Mouse (Mus musculus) c-Kit-positive CD71-negative TER-119-negative erythroid progenitor cells, embryonic 14.5 days (primary cell): ENCODE data around the gene Epdr1.
"Not testable (repeated sequence)": the region's sequence is repeated elsewhere in the genome, so short reads cannot be mapped to it uniquely, and the experiment has no call there.

Source experiments
- DNase-seq: peaks from one replicate; pipeline ENCODE4 v3.0.0-alpha.2; 2013; ENCODE audit warnings: low read depth

The Epdr1 gene

DNA sequence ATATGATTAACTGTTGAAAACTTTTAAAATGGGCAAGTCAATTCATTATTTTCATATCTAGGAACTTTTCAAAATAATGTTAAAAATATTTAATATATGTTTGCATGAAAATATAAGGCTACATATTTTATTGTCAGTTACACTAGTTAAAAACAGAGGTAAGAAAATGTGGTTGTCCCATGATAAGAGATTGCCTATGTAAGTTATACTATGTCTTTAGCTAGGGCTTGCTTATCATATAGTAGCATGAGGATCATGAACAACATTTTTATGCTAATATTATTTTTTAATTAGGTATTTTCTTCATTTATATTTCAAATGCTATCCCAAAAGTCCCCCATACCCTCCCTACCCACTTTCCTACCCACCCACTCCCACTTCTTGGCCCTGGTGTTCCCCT is 14.8 kb downstream of the Epdr1 start:
- no peak for DNase-seq

DNA sequence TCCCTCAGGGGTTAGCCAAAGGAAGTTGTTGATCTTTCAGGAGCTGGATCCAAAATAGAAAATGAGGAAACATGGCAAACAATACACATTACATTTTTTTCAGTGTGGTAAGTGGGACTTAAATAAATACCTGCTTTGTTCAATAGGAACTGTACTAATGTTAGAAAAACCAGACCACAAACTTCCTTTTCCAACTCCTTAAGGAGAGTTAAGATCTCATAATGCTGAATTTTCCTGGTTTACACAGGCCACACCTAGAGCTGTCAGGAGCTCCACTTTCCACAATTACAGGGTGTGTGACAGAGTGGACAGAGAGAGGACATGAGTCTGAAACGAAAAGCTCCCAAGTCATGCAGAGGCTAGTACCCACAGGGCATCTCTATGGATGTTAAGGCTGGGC is 16.0 kb downstream of the Epdr1 start:
- no peak for DNase-seq

DNA sequence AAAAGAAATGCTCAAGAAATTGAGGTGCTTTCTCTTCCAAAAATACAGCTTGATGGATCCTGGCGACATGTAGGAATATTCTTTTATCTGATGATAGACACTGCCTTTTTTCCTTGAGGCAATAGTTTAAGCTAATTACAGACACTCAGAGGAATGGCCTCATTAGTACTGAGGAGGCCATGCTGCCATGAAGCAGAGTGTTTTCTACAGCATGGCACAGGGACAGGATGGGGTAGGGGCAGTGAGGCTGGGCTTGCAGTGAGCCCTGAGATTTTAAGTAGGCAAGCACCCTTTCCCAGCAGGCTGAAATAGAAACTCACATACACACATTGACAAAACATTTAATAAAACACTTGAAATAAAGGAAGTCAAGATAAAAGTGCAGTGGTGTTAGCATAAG is 17.2 kb downstream of the Epdr1 start:
- no peak for DNase-seq

DNA sequence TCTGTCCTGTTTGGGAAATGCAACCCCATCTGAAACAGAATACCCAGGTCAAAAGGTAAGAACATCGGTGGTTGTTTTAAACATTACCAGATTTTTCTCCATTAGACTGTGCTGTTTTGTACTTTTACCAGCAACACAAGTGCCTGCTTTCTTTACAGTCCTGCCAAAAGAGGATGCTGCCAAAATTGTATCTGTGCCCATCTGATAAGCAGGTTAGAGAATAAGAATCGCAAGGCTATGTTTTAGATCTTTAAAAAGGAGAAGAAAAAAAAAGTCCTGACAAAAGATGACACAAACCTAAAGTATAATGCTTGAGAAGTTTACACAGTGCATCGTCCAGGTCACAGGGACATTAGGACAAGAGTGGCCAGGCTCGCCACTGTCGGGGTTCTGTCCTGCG is 20.5 kb downstream of the Epdr1 start:
- no peak for DNase-seq

DNA sequence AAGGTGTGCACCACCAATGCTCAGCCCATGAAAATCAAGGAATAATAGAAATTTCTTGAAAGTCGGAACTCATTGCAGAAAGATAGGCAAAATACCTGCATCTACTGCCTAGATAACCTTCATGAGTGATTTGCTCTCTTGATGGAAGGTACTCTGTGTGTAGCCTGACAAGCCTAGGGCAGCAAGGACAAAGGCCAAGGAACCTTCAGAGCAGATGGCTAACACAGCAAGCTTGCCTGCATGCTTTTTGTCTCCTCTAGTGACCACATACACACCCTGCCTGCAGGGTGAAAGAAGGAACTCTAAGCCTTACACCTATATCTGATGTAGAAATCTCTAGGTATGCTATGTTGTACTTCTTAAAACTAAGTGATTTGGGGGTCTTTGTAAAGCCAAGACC is 24.6 kb downstream of the Epdr1 start:
- no peak for DNase-seq

DNA sequence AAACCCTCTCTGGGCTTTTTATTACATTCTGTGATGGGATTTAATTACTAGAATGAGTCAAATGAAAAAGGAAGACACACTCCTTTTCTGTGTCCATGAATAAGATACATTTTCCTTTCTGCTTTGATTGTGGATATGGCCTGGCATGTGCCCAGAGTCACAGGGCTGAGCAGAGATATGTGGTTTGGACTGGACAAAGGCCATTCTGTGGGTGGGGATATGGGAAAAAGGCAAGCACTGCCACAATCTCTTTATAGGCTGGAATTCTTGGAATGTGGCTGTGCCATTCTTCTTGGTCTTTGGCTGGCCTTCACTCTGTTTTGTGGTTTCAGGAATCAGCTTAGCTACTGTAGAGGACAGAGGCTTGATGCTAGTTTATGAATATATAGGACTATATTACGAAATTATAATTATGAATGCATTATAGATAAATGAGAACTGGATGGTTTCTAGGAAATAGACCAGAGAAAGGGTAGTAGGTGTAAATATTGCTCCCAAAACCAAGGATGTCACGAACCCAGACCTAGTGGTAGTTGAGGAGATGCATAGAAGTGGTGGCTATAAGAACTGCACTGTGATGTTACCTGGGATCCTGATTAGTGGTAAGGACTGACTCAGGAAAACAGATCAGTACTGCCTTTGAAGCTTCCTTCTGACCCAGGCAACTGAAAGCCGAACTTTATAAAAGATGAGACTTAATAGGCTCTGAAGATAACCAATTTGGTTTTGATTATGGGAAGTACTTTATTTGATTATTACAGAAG is 28.5 kb downstream of the Epdr1 start:
- DNase-seq = no peak

DNA sequence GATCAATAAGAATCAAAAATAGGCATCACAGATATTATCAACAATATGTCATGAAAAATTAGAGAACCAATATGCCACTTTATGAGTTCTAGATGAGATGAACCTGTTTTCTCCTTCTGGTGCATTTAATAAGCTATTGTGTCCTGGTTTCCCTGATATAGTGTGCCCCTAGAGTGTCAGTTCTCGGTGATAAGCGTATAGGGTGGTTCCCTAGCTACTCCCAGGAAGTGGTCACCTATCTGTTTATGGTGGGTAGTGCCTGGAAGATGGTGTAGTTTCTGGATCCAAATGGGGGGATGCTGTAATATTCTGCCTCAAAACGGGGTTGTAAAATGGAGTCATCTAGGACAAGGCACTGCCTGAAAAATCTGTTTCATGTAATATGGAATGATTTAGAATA is 43.8 kb downstream of the Epdr1 start:
- DNase-seq = no peak

DNA sequence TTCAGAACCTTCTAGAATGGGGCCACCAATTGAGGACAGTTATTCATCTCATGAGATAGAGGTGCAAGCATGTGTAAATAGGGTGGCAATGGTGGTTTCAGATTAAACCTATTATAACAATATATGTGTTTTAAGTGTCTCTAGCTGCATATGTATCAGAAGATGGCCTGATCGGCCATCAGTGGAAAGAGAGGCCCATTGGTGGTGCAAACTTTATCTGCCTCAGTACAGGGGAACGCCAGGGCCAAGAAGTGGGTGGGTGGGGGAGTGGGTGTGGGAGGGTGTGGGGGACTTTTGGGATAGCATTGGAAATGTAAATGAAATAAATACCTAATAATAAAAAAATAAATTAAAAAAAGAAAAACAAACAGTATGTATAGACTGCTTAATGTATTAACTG is 45.0 kb downstream of the Epdr1 start:
- not testable (repeated sequence) for DNase-seq

DNA sequence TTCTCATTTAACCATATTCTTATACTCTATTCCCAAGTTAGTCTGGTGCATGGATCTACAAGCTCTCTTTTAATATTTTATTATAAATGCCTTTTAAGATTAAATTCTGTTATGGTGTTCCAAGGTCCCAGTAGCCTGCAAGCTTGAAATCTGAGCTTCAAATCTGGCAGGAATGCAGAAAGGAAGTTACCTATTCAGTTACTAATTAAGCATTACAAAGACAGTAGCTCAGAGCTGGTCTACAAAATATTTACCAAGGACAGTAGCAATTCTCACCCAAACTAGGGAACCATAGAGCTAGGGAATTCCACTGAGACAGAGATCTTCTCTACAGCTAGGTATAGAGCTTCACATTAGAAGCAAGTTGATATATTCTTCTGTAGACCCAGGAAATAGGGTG is 49.6 kb downstream of the Epdr1 start:
- DNase-seq = not testable (repeated sequence)

DNA sequence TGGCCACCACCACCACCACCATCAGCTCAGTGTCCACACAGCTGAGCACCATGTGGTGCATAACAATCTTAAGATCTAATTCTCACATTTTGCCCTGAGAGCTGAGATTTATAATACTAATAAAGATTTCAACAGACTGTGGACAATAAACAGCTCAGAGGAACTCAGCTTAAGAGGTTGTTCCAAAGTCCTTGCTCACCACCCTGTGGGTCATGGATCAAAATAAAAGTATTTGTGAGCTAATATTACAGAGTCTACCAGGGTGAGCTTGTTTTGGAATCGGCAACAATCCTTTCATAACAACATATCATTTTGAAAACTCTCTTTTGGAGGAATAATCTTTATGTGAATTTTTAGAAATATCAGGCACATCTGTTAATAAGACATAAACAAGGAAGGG is 57.2 kb downstream of the Epdr1 start:
- DNase-seq = no peak

DNA sequence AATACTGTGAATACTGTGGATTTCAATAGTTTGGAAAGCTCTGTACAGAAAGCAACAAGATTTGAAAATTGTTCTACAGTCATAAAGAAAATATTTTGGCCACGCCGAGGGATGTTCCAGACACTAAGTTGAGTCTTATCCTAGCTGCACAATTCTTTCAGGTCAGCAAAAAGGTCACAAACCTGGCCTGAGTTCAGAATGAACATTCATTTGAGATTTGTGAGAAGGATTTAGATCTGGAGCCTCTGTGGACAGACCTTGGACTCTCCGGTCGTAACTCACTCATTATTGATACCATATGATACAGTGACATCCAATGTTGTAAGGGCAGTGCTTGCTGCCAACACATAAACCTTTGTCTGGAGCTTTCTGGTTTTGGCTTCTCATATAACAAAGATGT is 64.3 kb downstream of the Epdr1 start:
- no peak for DNase-seq
